Mouse (Mus musculus) kidney, embryonic 16.5 days (tissue): ENCODE data around the gene Arhgap18. TPM values are rescaled to one million over a fixed set of nuclear protein-coding genes. Genes with fewer than 3 reads are reported as not detected.
A peak's percentile ranks its signal among the peaks of the same experiment; 100 is the strongest.

Experiments
- ATAC-seq: fragments of 200-750 bp; cut with Nextera tagmentation; 2 replicates; pipeline ENCODE4 v1.8.0; 2017; ENCODE audit warnings: moderate TSS enrichment; ENCODE audit not compliant: low FRiP score, low TSS enrichment
- H3K27ac ChIP-seq: fragments of 300-500 bp; sonication (generic); 2 replicates; pipeline ENCODE4 v1.5.1; 2014; ENCODE audit warnings: low read length
- H3K27me3 ChIP-seq: fragments of 300-500 bp; sonication (generic); 2 replicates; pipeline ENCODE4 v1.6.1; 2014; ENCODE audit warnings: low read length, control low read depth, mixed read lengths; ENCODE audit not compliant: insufficient read depth
- H3K36me3 ChIP-seq: fragments of 300-500 bp; sonication (generic); 2 replicates; pipeline ENCODE4 v1.6.1; 2014; ENCODE audit warnings: low read length, control low read depth, mixed read lengths; ENCODE audit not compliant: insufficient read depth
- H3K4me1 ChIP-seq: fragments of 300-500 bp; sonication (generic); 2 replicates; pipeline ENCODE4 v1.6.1; 2014; ENCODE audit warnings: low read length, control low read depth, mixed read lengths; ENCODE audit not compliant: insufficient read depth
- H3K4me2 ChIP-seq: fragments of 300-500 bp; sonication (generic); replicated peaks from 2 replicates; pipeline ENCODE4 v1.6.1; 2014; ENCODE audit warnings: low read depth, low read length
- H3K4me3 ChIP-seq: fragments of 300-500 bp; sonication (generic); 2 replicates; pipeline ENCODE4 v1.5.1; 2014; ENCODE audit warnings: mild to moderate bottlenecking, low read length
- H3K9ac ChIP-seq: fragments of 300-500 bp; sonication (generic); replicated peaks from 2 replicates; pipeline ENCODE4 v1.6.1; 2014; ENCODE audit warnings: low read length
- H3K9me3 ChIP-seq: fragments of 300-500 bp; sonication (generic); 2 replicates; pipeline ENCODE4 v1.6.1; 2016; ENCODE audit warnings: low read length, control low read depth
- WGBS: fragments of 180-500 bp; shearing (Covaris S2); extraction: QIAGEN DNeasy Blood & Tissue Kit; methylation state at CpG from one replicate; pipeline ENCODE4 v1.1.7; 2014; 5-methylcytosine and 5-hydroxymethylcytosine counted together
- polyA plus RNA-seq: library from polyadenylated mRNA; unstranded; fragments of >200 nt; fragmentation: Nextera tagmentation; extraction: Ambion mirVana; gene quantifications from 2 replicates; pipeline ENCODE4 v1.2.1, GENCODE M21; 2015

Arhgap18 gene
- polyA plus RNA-seq, 1 experiment from 2014 or later, result 41.5 TPM

GRCm38 (mm10) chr10:26799562-26800051 is 46.4 kb downstream of the Arhgap18 start:
- H3K27me3 ChIP-seq, result no peaks in the 10 kb centered on the region
- H3K27ac ChIP-seq, result peak overlapping the region; percentile 79
- H3K36me3 ChIP-seq, result no peaks in the 10 kb centered on the region
- 50% methylated on average over 5 of the region's 5 CpGs for whole genome bisulfite sequencing
- peaks cover 34% of the 10 kb centered on the region for H3K4me1 ChIP-seq
- H3K4me3 ChIP-seq, result no peak overlapping the region
- H3K9ac ChIP-seq, result no peak overlapping the region
- no peaks in the 10 kb centered on the region for H3K9me3 ChIP-seq
- H3K4me2 ChIP-seq, result no peak overlapping the region
- peak; percentile 86 for ATAC-seq

GRCm38 (mm10) chr10:26804351-26804983 is 51.2 kb downstream of the Arhgap18 start:
- H3K27me3 ChIP-seq, result no peaks in the 10 kb centered on the region
- peaks cover 9% of the 10 kb centered on the region for H3K4me1 ChIP-seq
- no peaks in the 10 kb centered on the region for H3K9me3 ChIP-seq
- no peak overlapping the region for H3K4me2 ChIP-seq
- no peaks in the 10 kb centered on the region for H3K36me3 ChIP-seq
- ATAC-seq, result no peak
- no peak overlapping the region for H3K27ac ChIP-seq
- no peak overlapping the region for H3K9ac ChIP-seq
- WGBS, result 55% methylated on average over 5 of the region's 5 CpGs
- no peak overlapping the region for H3K4me3 ChIP-seq

GRCm38 (mm10) chr10:26805007-26805406 is 51.8 kb downstream of the Arhgap18 start:
- Histone ChIP-seq H3K9me3 (no peaks in the 10 kb centered on the region), H3K27ac (no peak overlapping the region), H3K4me1 (peaks cover 4% of the 10 kb centered on the region; the same call in 1 of the 2 replicates), H3K9ac (no peak overlapping the region), H3K4me3 (no peak overlapping the region), H3K4me2 (no peak overlapping the region), H3K27me3 (no peaks in the 10 kb centered on the region), H3K36me3 (no peaks in the 10 kb centered on the region)
- 84% methylated on average over 1 of the region's 1 CpGs for WGBS
- no peak for ATAC-seq

- H3K27me3 ChIP-seq, result no peaks in the 10 kb centered on the region
- H3K9ac ChIP-seq, result no peak overlapping the region
- no peak overlapping the region for H3K27ac ChIP-seq
- H3K9me3 ChIP-seq, result no peaks in the 10 kb centered on the region
- WGBS, result 70% methylated on average over 3 of the region's 3 CpGs
- no peaks in the 10 kb centered on the region for H3K36me3 ChIP-seq
- H3K4me3 ChIP-seq, result no peak overlapping the region
- no peak overlapping the region for H3K4me2 ChIP-seq
- no peaks in the 10 kb centered on the region for H3K4me1 ChIP-seq
- no peak for ATAC-seq
Observed at GRCm38 (mm10) chr10:26806092-26806491, 52.9 kb downstream of the Arhgap18 start.

GRCm38 (mm10) chr10:26810059-26810458 is 56.8 kb downstream of the Arhgap18 start:
- 90% methylated on average over 7 of the region's 7 CpGs for WGBS

GRCm38 (mm10) chr10:26810810-26811209 is 57.6 kb downstream of the Arhgap18 start:
- Histone ChIP-seq H3K4me2 (no peak overlapping the region), H3K27ac (no peak overlapping the region), H3K4me1 (no peaks in the 10 kb centered on the region), H3K9ac (no peak overlapping the region), H3K9me3 (no peaks in the 10 kb centered on the region), H3K27me3 (no peaks in the 10 kb centered on the region), H3K4me3 (no peak overlapping the region), H3K36me3 (0 out of 2 replicates have a peak, but pooled peaks cover 7% of the 10 kb centered on the region)
- WGBS, result 61% methylated on average over 5 of the region's 5 CpGs
- ATAC-seq, result no peak

More at GRCm38 (mm10) chr10:26810059-26810458, 56.8 kb downstream of the Arhgap18 start:
- Histone ChIP-seq H3K9ac (no peak overlapping the region), H3K36me3 (0 out of 2 replicates have a peak, but pooled peaks cover under 1% of the 10 kb centered on the region), H3K27ac (no peak overlapping the region), H3K4me3 (no peak overlapping the region), H3K4me1 (no peaks in the 10 kb centered on the region), H3K4me2 (no peak overlapping the region), H3K9me3 (no peaks in the 10 kb centered on the region), H3K27me3 (no peaks in the 10 kb centered on the region)
- 0 out of 2 replicates have a peak, but pooled peaks have one; percentile 31 for ATAC-seq

- no peak for ATAC-seq
- Histone ChIP-seq H3K27ac (peak overlapping the region; percentile 38; the same call in 1 of the 2 replicates), H3K4me2 (no peak overlapping the region), H3K9me3 (no peaks in the 10 kb centered on the region), H3K9ac (no peak overlapping the region), H3K4me3 (no peak overlapping the region), H3K27me3 (no peaks in the 10 kb centered on the region), H3K36me3 (0 out of 2 replicates have a peak, but pooled peaks cover 7% of the 10 kb centered on the region), H3K4me1 (no peaks in the 10 kb centered on the region)
- 59% methylated on average over 4 of the region's 4 CpGs for WGBS
Observed at GRCm38 (mm10) chr10:26811342-26811741, 58.1 kb downstream of the Arhgap18 start.

GRCm38 (mm10) chr10:26815646-26816045 is 62.4 kb downstream of the Arhgap18 start:
- H3K4me1 ChIP-seq, result no peaks in the 10 kb centered on the region; the same call in 1 of the 2 replicates
- no peaks in the 10 kb centered on the region for H3K27me3 ChIP-seq
- H3K4me2 ChIP-seq, result no peak overlapping the region
- no peak for ATAC-seq
- H3K27ac ChIP-seq, result no peak overlapping the region
- no peaks in the 10 kb centered on the region for H3K9me3 ChIP-seq
- no peak overlapping the region for H3K4me3 ChIP-seq
- H3K9ac ChIP-seq, result no peak overlapping the region
- WGBS, result 94% methylated on average over 8 of the region's 8 CpGs
- 0 out of 2 replicates have a peak, but pooled peaks cover 7% of the 10 kb centered on the region for H3K36me3 ChIP-seq

GRCm38 (mm10) chr10:26820326-26820725 is 67.1 kb downstream of the Arhgap18 start:
- Histone ChIP-seq H3K27me3 (no peaks in the 10 kb centered on the region), H3K9me3 (no peaks in the 10 kb centered on the region), H3K9ac (no peak overlapping the region), H3K4me2 (no peak overlapping the region), H3K4me3 (no peak overlapping the region), H3K27ac (no peak overlapping the region), H3K36me3 (0 out of 2 replicates have a peak, but pooled peaks cover 4% of the 10 kb centered on the region), H3K4me1 (peaks cover 14% of the 10 kb centered on the region; the same call in 1 of the 2 replicates)
- ATAC-seq, result no peak

- Histone ChIP-seq H3K9me3 (no peaks in the 10 kb centered on the region), H3K36me3 (no peaks in the 10 kb centered on the region), H3K4me1 (peaks cover 15% of the 10 kb centered on the region; the same call in 1 of the 2 replicates), H3K27ac (no peak overlapping the region), H3K4me2 (no peak overlapping the region), H3K9ac (no peak overlapping the region), H3K27me3 (no peaks in the 10 kb centered on the region), H3K4me3 (no peak overlapping the region)
- ATAC-seq, result 0 out of 2 replicates have a peak, but pooled peaks have one; percentile 57
- WGBS, result 75% methylated on average over 1 of the region's 1 CpGs
Observed at GRCm38 (mm10) chr10:26820936-26821335, 67.7 kb downstream of the Arhgap18 start.
